Mouse (Mus musculus): ENCODE results near the gene 2310061I04Rik.

Gene 2310061I04Rik

GRCm38 (mm10) chr17:35870884-35871696 lies 26.1 kb downstream of the 2310061I04Rik start:
- no peak for DNase-seq (ENCODE audit: extremely low read depth, low read depth)

- peak; percentile 88 for DNase-seq (ENCODE audit: extremely low read depth, low read depth)
Observed at GRCm38 (mm10) chr17:35870151-35870883, 26.9 kb downstream of the 2310061I04Rik start.

GRCm38 (mm10) chr17:35869346-35870067 lies 27.7 kb downstream of the 2310061I04Rik start:
- no peak for DNase-seq (ENCODE audit: extremely low read depth, low read depth)

- no peak for DNase-seq (ENCODE audit: extremely low read depth, low read depth)
Observed at GRCm38 (mm10) chr17:35868961-35869345, 28.3 kb downstream of the 2310061I04Rik start.

- DNase-seq (ENCODE audit: extremely low read depth, low read depth) = no peak
Observed at GRCm38 (mm10) chr17:35868165-35868820, 28.9 kb downstream of the 2310061I04Rik start.

DNA sequence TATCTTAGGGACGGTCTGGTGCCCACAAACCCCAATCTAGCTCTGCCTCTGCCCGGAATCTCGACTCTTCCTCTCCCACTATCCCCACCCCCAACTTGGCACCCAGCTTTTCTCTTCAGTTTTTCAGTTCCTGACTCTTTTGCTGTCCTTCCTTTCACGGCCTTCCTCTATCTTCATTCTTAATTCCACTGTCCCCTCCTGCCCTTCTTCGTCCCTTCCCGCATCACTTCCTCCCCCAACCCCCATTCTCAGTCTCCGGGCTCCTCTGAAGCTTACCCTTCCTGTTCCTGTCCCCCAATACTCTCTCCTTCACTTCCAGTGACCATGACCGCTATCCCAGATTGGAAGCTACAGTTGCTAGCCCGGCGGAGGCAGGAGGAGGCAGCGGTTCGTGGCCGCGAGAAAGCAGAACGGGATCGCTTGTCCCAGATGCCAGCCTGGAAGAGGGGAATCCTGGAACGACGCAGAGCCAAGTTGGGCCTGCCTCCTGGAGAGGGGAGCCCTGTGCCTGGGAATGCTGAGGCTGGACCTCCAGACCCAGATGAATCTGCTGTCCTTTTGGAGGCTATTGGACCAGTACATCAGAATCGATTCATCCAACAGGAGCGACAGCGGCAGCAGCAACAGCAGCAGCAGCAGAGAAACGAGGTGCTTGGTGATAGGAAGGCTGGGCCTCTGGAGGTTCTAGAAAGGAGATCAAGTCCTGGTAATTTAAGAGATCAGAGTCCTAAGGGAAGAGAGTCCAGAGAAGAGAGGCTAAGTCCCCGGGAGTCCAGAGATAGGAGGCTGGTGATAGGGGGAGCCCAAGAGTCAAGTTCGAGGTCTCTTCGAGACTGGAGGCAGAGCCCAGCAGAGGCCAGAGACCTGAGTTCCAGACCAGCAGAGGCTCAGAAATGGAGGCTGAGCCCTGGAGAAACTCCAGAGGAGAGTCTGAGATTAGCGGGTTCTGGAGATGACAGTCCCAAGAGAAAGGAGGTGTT lies 30.0 kb downstream of the 2310061I04Rik start:
- no peak for DNase-seq (ENCODE audit: extremely low read depth, low read depth)

DNA sequence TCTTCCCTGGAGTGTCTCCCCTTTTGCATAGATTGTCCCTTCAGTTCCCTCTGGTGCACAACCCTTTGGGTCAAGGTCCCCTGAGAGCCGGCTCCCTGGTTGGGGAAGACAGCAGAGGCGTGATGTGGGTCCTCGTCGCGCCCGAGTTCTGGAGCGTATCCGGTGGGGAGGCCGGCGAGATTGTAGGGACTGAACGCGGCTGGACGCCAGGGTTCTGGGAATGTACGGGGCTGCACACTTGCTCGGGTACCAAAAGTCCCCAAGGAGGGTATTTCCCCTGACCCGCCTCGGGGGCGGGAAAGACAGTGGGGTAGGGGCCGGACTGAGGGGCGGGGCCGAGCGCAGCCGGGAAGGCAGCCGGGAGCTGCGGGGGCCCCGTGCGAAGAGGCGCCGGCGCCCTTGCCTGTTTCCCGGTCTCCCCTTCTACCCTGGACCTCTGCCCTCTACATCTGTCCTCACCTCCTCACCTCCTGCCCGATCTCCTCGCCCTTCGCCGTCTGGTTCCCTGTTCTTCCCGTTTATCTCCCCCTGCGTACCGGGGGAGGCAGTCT lies 30.9 kb downstream of the 2310061I04Rik start:
- no peak for DNase-seq (ENCODE audit: extremely low read depth, low read depth)

- no peak for DNase-seq (ENCODE audit: extremely low read depth, low read depth)
Observed at GRCm38 (mm10) chr17:35865481-35866280, 31.6 kb downstream of the 2310061I04Rik start, which contains the start of gene Ppp1r18. TSS of gene Ppp1r18 (plus strand) at chr17:35865593.

DNA sequence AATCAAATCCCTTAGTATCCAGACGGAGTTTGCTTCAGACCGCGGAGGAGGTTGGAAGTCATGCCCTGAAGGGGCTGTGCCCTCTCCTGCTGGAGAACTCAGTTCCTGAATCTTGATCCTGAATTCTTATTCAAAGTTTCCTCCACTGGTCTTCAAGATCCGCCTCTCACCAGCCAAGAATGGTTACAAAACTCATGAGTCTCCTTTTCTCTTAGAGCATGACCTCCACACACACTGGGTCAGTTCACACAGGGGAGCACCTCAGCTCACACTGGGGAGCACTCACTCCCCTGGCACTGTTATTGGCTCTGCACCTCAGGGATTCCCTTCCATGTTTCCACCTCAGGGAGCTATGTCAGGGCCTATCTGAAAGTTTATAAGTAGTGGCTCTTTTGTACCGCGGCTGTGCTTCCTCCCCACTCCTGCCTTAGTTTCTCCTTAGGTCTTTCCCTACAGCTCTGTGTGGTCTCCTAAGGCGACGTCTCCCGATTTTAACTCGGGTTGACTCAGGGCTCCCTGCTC lies 32.3 kb downstream of the 2310061I04Rik start:
- DNase-seq (ENCODE audit: extremely low read depth, low read depth) = no peak

DNA sequence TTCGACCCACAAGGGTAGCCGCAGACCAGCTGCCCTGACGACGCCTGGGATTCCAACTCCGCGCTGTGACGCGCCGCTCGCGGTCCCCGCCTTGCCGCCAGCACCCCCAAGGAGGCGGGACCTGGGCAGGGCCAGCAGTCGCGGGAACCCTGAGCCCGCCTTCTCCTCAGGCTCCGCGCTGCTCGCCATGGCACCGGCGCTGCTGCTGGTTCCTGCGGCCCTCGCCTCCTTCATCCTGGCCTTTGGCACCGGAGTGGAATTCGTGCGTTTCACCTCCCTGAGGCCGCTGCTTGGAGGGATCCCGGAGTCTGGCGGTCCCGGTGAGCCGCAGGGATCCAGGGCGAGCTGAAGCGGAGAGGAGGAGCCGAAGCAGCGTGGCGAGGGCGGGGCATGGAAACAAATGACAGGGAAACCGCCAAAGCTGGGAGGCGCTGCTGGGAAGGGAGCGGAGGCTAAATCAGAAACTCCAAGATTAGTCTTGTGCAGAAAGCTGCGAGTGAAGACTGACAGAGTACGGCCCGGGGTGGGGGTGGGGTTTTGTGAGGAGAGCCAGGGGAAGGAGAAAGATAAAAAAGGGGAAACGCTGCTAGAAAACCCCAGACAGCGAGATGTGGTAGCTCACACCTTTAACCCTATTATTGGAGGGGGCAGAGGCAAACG lies 35.9 kb downstream of the 2310061I04Rik start, which contains the start of gene Nrm:
Gene Nrm (plus strand): TSS at position 121 of the 660 bp plus-strand sequence.
- peak; percentile 85 for DNase-seq (ENCODE audit: extremely low read depth, low read depth)

DNA sequence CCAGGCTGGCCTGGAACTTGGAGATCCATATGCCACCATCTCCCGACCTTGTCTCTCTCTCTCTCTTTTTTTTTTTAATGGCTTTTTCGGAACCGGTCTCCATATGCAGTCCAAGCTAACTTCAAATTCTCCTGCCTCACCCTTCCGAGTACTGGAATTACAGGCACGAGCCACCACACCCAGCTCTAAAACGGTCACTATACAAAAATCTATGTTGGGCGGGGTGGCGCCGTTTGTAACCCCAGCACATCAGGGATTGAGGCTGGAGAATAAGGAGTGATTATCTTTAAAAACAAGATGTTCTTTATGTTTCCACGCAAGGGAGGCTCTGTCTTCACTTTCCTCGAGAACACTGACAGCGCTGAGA lies 36.4 kb downstream of the 2310061I04Rik start:
- no peak for DNase-seq (ENCODE audit: extremely low read depth, low read depth)

GRCm38 (mm10) chr17:35859835-35860234 lies 37.4 kb downstream of the 2310061I04Rik start:
- no peak for DNase-seq (ENCODE audit: extremely low read depth, low read depth)

GRCm38 (mm10) chr17:35859371-35859770 lies 37.9 kb downstream of the 2310061I04Rik start:
- no peak for DNase-seq (ENCODE audit: extremely low read depth, low read depth)

- peak; percentile 94 for DNase-seq (ENCODE audit: extremely low read depth, low read depth)
Observed at GRCm38 (mm10) chr17:35850974-35851373, 46.3 kb downstream of the 2310061I04Rik start.

DNA sequence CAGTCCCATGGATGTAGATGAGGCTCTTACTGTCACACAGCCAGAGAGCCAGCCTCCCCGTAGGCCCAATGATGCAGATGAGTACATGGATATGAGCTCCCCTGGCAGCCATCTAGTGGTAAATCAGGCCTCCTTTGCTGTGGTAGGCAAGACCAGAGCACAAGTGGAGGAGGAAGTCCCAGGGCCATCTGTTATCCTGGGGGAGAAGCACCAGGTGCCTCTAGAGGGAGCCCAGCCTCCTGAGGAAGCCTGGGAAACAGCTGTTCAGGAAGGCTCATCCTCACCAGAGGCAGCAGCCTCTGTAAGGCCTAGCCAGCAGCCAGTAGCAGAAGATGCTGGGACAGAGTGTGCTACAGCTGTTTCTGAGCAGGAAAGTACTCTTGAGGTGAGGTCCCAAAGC lies 49.1 kb downstream of the 2310061I04Rik start:
- DNase-seq (ENCODE audit: extremely low read depth, low read depth) = no peak

GRCm38 (mm10) chr17:35843514-35843913 lies 53.7 kb downstream of the 2310061I04Rik start:
- DNase-seq (ENCODE audit: extremely low read depth, low read depth) = no peak

Measured in MEL-GATA-1-ER (cell line).